Mouse (Mus musculus): Measurements from ENCODE around the gene Mpp5.

DNA sequence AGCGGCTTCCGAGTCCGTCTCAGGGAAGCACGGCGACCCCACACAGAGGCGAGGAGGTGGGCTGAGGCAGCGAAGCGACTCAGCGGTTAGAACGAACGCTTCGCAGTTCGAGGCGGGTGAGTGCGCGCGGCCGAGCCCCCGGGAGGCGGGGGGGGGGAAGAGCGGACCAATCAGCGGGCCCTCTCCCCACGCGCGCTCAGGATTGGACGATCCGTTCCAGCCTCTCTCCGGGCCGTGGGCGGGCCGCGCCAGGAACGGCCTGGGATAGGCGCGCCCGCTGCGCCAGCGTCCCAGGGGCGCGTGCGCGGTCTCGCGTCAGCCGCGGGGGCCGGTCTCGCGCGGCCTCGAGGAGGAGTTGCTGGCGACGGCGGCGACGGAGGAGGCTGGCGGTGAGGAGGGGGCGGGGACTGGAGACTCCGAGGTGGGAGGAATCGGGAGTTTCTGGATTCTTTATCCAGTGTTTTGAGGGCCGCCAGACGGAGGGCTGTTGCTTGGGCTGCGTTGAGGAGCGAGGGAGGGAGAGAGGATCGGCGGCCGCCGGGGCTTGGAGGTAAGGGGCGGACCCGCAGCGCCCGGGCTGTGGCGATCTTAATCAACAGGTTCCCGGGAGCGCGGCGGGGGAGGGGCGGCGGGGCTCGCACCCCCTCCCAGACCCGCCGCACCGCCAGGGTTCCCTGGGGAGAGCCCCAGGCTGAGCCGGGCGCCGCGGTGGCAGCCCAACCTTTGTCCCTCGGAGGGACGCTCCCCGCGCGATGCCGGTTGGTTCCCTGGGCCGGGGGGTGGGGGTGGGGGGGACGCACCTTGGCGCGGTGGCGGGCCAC lies at the start of gene Mpp5:
- TF ChIP-seq CTCF (IDR thresholded peaks at IDR 0.05; ENCODE audit: control insufficient read depth, insufficient read depth, insufficient read length) (no peak), MYOG (IDR thresholded peaks at IDR 0.05; ENCODE audit: control insufficient read depth, extremely low read depth, insufficient read length) (no peak), MYOD1 (IDR thresholded peaks at IDR 0.05; ENCODE audit: control insufficient read depth, insufficient read length, low read depth) (no peak), USF1 (IDR thresholded peaks at IDR 0.05; ENCODE audit: low read depth) (no peak), MAX (IDR thresholded peaks at IDR 0.05) (peak; percentile 31), FOSL1 (IDR thresholded peaks at IDR 0.05; ENCODE audit: insufficient read depth, low read length, poor library complexity, severe bottlenecking) (no peak)
